Mouse (Mus musculus): ENCODE measurements around the gene Gm14139. TPM values are rescaled to one million over a fixed set of nuclear protein-coding genes. Genes with fewer than 3 reads are reported as not detected.
A peak's percentile ranks its signal among the peaks of the same experiment; 100 is the strongest.
"Not testable (repeated sequence)": the region's sequence is repeated elsewhere in the genome, so short reads cannot be mapped to it uniquely, and the experiment has no call there.

Gene Gm14139
- not detected in 2 replicates for polyA plus RNA-seq (2016; fragmentation: Nextera tagmentation; extraction: Ambion mirVana)

- 83% methylated on average over 7 of the region's 7 CpGs for WGBS
- H3K27ac ChIP-seq; H3K36me3 ChIP-seq; H3K27me3 ChIP-seq (ENCODE audit: insufficient read depth, poor library complexity, severe bottlenecking); DNase-seq (ENCODE audit: low spot score); H3K4me3 ChIP-seq; H3K4me1 ChIP-seq (replicated peaks): not testable (repeated sequence)
- H3K9me3 ChIP-seq, result peaks cover 20% of the 10 kb centered on the region
These were observed at the start of gene Gm14139 for GRCm38 (mm10) chr2:150181570-150181999. Gm14139 (plus strand) TSS chr2:150181755.

- WGBS, result 84% methylated on average over 1 of the region's 1 CpGs
- H3K4me1 ChIP-seq (replicated peaks); H3K27me3 ChIP-seq (ENCODE audit: insufficient read depth, poor library complexity, severe bottlenecking); H3K4me3 ChIP-seq; H3K27ac ChIP-seq; DNase-seq (ENCODE audit: low spot score): not testable (repeated sequence)
- Histone ChIP-seq H3K36me3 (peaks cover 57% of the 10 kb centered on the region), H3K9me3 (peaks cover 34% of the 10 kb centered on the region)
These were observed 49.6 kb upstream of the Gm14139 start for GRCm38 (mm10) chr2:150132002-150132401.

GRCm38 (mm10) chr2:150132773-150133172 lies 48.8 kb upstream of the Gm14139 start:
- H3K27me3 ChIP-seq (ENCODE audit: insufficient read depth, poor library complexity, severe bottlenecking), result no peaks in the 10 kb centered on the region
- H3K9me3 ChIP-seq, result peaks cover 29% of the 10 kb centered on the region
- peaks cover 50% of the 10 kb centered on the region for H3K36me3 ChIP-seq
- 87% methylated on average over 2 of the region's 2 CpGs for WGBS
- DNase-seq (ENCODE audit: low spot score), result no peak
- H3K4me1 ChIP-seq (replicated peaks), result peaks cover 8% of the 10 kb centered on the region
- H3K4me3 ChIP-seq, result no peak overlapping the region
- no peak overlapping the region for H3K27ac ChIP-seq

- Histone ChIP-seq H3K4me3 (peak within 1 kb of the TSS; percentile 81), H3K27ac (peak within 1 kb of the TSS; percentile 89), H3K36me3 (peaks cover 21% of the 10 kb centered on the region), H3K27me3 (ENCODE audit: insufficient read depth, poor library complexity, severe bottlenecking) (no peaks in the 10 kb centered on the region), H3K9me3 (peaks cover 6% of the 10 kb centered on the region; the same call in 1 of the 2 replicates), H3K4me1 (replicated peaks) (peaks cover 8% of the 10 kb centered on the region)
- DNase-seq (ENCODE audit: low spot score), result peak; percentile 82
- under 1% methylated on average over 13 of the region's 13 CpGs for WGBS
These were observed 45.1 kb upstream of the Gm14139 start, which contains the start of gene Zfp120 for GRCm38 (mm10) chr2:150136435-150136897. Zfp120 (minus strand) TSS chr2:150136708.

- no peaks in the 10 kb centered on the region for H3K9me3 ChIP-seq
- no peak overlapping the region for H3K4me3 ChIP-seq
- H3K36me3 ChIP-seq, result no peaks in the 10 kb centered on the region
- no peak for DNase-seq (ENCODE audit: low spot score)
- H3K27me3 ChIP-seq (ENCODE audit: insufficient read depth, poor library complexity, severe bottlenecking), result no peaks in the 10 kb centered on the region
- no peak overlapping the region for H3K27ac ChIP-seq
- no peaks in the 10 kb centered on the region for H3K4me1 ChIP-seq (replicated peaks)
These were observed 14.9 kb upstream of the Gm14139 start for GRCm38 (mm10) chr2:150166703-150167102.

GRCm38 (mm10) chr2:150173833-150174232 lies 7.7 kb upstream of the Gm14139 start:
- H3K4me1 ChIP-seq (replicated peaks), result no peaks in the 10 kb centered on the region
- no peak overlapping the region for H3K27ac ChIP-seq
- no peaks in the 10 kb centered on the region for H3K27me3 ChIP-seq (ENCODE audit: insufficient read depth, poor library complexity, severe bottlenecking)
- no peak for DNase-seq (ENCODE audit: low spot score)
- peaks cover 23% of the 10 kb centered on the region for H3K9me3 ChIP-seq
- no peak overlapping the region for H3K4me3 ChIP-seq
- no peaks in the 10 kb centered on the region for H3K36me3 ChIP-seq

- not testable (repeated sequence) for H3K4me3 ChIP-seq; H3K36me3 ChIP-seq; H3K27me3 ChIP-seq (ENCODE audit: insufficient read depth, poor library complexity, severe bottlenecking); DNase-seq (ENCODE audit: low spot score); H3K4me1 ChIP-seq (replicated peaks); H3K27ac ChIP-seq
- 90% methylated on average over 4 of the region's 4 CpGs for WGBS
- H3K9me3 ChIP-seq, result peaks cover 27% of the 10 kb centered on the region
These were observed 2.0 kb upstream of the Gm14139 start, which contains the start of gene Gm10770 for GRCm38 (mm10) chr2:150179579-150179978. Gm10770 (minus strand) TSS chr2:150179679.

GRCm38 (mm10) chr2:150181046-150181445 lies 509 bp upstream of the Gm14139 start:
- H3K9me3 ChIP-seq, result peaks cover 23% of the 10 kb centered on the region
- H3K27me3 ChIP-seq (ENCODE audit: insufficient read depth, poor library complexity, severe bottlenecking); H3K27ac ChIP-seq; H3K4me3 ChIP-seq; H3K36me3 ChIP-seq; DNase-seq (ENCODE audit: low spot score); H3K4me1 ChIP-seq (replicated peaks): not testable (repeated sequence)

- not testable (repeated sequence) for H3K9me3 ChIP-seq; H3K36me3 ChIP-seq; H3K4me1 ChIP-seq (replicated peaks); H3K27me3 ChIP-seq (ENCODE audit: insufficient read depth, poor library complexity, severe bottlenecking)
- Histone ChIP-seq H3K27ac (peak within 1 kb of the TSS; percentile 75), H3K4me3 (peak within 1 kb of the TSS; percentile 54)
- peak; percentile 59 for DNase-seq (ENCODE audit: low spot score)
- 2% methylated on average over 15 of the region's 15 CpGs for WGBS
These were observed 36.2 kb downstream of the Gm14139 start, which contains the start of gene Zfp937 for GRCm38 (mm10) chr2:150217600-150218362. Zfp937 (plus strand) TSS chr2:150218073.

GRCm38 (mm10) chr2:150218363-150218725 lies 36.8 kb downstream of the Gm14139 start:
- H3K9me3 ChIP-seq; H3K27me3 ChIP-seq (ENCODE audit: insufficient read depth, poor library complexity, severe bottlenecking); DNase-seq (ENCODE audit: low spot score); H3K4me1 ChIP-seq (replicated peaks); H3K36me3 ChIP-seq: not testable (repeated sequence)
- Histone ChIP-seq H3K27ac (peak overlapping the region; percentile 75), H3K4me3 (peak overlapping the region; percentile 54)
- 29% methylated on average over 4 of the region's 4 CpGs for WGBS

- not testable (repeated sequence) for H3K27me3 ChIP-seq (ENCODE audit: insufficient read depth, poor library complexity, severe bottlenecking); H3K9me3 ChIP-seq; H3K4me1 ChIP-seq (replicated peaks); H3K27ac ChIP-seq; H3K4me3 ChIP-seq; H3K36me3 ChIP-seq; DNase-seq (ENCODE audit: low spot score)
These were observed 41.7 kb downstream of the Gm14139 start for GRCm38 (mm10) chr2:150223263-150223662.
